Mouse (Mus musculus) heart, postnatal 0 days (tissue): ENCODE measurements around the gene Mtmr14. TPM values are rescaled to one million over a fixed set of nuclear protein-coding genes. Genes with fewer than 3 reads are reported as not detected.

Experiments
- ATAC-seq: fragments of 200-750 bp; cut with Nextera tagmentation; 2 replicates; pipeline ENCODE4 v1.8.0; 2017; ENCODE audit warnings: low read depth, moderate number of reproducible peaks, moderate library complexity; ENCODE audit not compliant: insufficient read depth
- DNase-seq: peaks from one replicate; pipeline ENCODE4 v3.0.0-alpha.2; 2016; ENCODE audit warnings: low spot score
- H3K27ac ChIP-seq: fragments of 300-500 bp; sonication (generic); 2 replicates; pipeline ENCODE4 v1.5.1; 2014; ENCODE audit warnings: low read depth, mild to moderate bottlenecking
- H3K27me3 ChIP-seq: fragments of 300-500 bp; sonication (generic); 2 replicates; pipeline ENCODE4 v1.6.1; 2014; ENCODE audit warnings: low read length, mixed read lengths; ENCODE audit not compliant: control insufficient read depth, insufficient read depth
- H3K36me3 ChIP-seq: fragments of 300-500 bp; sonication (generic); replicated peaks from 2 replicates; pipeline ENCODE4 v1.6.1; 2014; ENCODE audit warnings: low read length, mixed read lengths; ENCODE audit not compliant: control insufficient read depth, insufficient read depth
- H3K4me1 ChIP-seq: fragments of 300-500 bp; sonication (generic); 2 replicates; pipeline ENCODE4 v1.6.1; 2014; ENCODE audit warnings: antibody characterized with exemption; ENCODE audit not compliant: control insufficient read depth, insufficient read depth
- H3K4me2 ChIP-seq: fragments of 300-500 bp; sonication (generic); 2 replicates; pipeline ENCODE4 v1.6.1; 2014; ENCODE audit warnings: low read depth, mild to moderate bottlenecking, low read length, moderate library complexity
- H3K4me3 ChIP-seq: fragments of 300-500 bp; sonication (generic); 2 replicates; pipeline ENCODE4 v1.5.1; 2014; ENCODE audit warnings: low read depth, low read length
- H3K9ac ChIP-seq: fragments of 300-500 bp; sonication (generic); replicated peaks from 2 replicates; pipeline ENCODE4 v1.6.1; 2014; ENCODE audit warnings: low read depth, low read length, mixed read lengths
- H3K9me3 ChIP-seq: fragments of 300-500 bp; sonication (generic); replicated peaks from 2 replicates; pipeline ENCODE4 v1.6.1; 2016; ENCODE audit warnings: low read length; ENCODE audit not compliant: control insufficient read depth
- CTCF ChIP-seq: IDR thresholded peaks from 2 replicates; pipeline ENCODE4 v1.5.1; 2016; ENCODE audit warnings: antibody characterized with exemption, control low read depth, low read depth
- EP300 ChIP-seq: IDR thresholded peaks from 2 replicates; pipeline ENCODE4 v1.6.1; 2016; ENCODE audit warnings: antibody characterized with exemption, low read depth
- WGBS: fragments of 180-500 bp; shearing (Covaris S2); extraction: QIAGEN DNeasy Blood & Tissue Kit; methylation state at CpG from one replicate; pipeline ENCODE4 v1.1.7; 2014; 5-methylcytosine and 5-hydroxymethylcytosine counted together
- polyA plus RNA-seq: library from polyadenylated mRNA; unstranded; fragments of >200 nt; fragmentation: Nextera tagmentation; extraction: Ambion mirVana; gene quantifications from 2 replicates; pipeline ENCODE4 v1.2.1, GENCODE M21; 2015
- total RNA-seq: library from RNA; depleted of rRNA; stranded (reverse); fragments of >200 nt; gene quantifications from 2 replicates; pipeline ENCODE4 v1.2.3, GENCODE M21; 2014; ENCODE audit warnings: low replicate concordance

The Mtmr14 gene
- total and polyA plus RNA-seq, 2 experiments from 2014 or later, result 14.3 to 26.9 TPM

DNA sequence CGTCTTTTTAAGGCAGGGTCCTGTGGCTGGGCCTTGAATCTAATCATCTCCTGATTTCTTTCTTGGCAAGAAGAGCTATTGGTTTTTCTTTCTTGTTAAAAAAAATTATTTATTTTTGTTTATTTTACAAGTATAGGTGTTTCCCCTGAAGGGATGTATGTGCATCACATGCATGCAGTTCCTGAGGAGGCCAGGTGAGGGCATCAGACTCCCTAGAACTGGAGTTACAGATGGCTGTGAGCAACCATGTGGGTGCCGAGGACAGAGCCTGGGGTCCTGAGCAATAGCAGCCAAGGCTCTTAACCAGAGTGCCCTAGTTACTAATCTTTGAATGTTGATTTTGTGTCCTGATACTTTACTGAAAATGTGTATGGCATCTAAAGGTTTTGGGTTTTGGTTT, 21.4 kb upstream of the Mtmr14 start:
- DNase-seq, result no peak
- H3K9ac ChIP-seq, result no peak overlapping the region
- no peaks in the 10 kb centered on the region for H3K9me3 ChIP-seq
- ATAC-seq, result no peak
- 54% methylated on average over 2 of the region's 2 CpGs for WGBS
- no peaks in the 10 kb centered on the region for H3K36me3 ChIP-seq
- H3K4me3 ChIP-seq, result no peak overlapping the region
- no peaks in the 10 kb centered on the region for H3K4me1 ChIP-seq
- TF ChIP-seq EP300 (no peak), CTCF (no peak)
- no peak overlapping the region for H3K4me2 ChIP-seq
- H3K27ac ChIP-seq, result no peak overlapping the region
- no peaks in the 10 kb centered on the region for H3K27me3 ChIP-seq

DNA sequence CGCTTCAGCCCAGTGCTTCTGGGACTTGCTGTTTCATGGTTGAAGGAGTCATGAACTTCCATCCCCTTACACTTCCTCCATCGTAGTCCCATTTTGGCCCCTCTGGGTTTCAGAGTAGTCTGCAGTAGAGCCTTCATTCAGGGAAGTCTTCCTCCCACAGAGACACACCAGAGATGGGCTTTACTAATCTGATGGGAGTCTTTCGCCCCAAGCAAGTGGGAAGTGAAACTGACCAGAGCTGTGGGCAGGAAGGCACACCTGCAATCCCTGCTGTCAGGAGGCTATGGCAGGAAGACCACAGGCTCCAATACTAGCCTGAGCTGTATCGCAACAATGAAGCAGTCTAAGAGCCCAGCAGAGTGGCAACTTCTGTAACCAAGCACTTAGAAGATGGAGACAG, 11.8 kb upstream of the Mtmr14 start:
- no peaks in the 10 kb centered on the region for H3K27me3 ChIP-seq
- WGBS, result 66% methylated on average over 4 of the region's 4 CpGs

GRCm38 (mm10) chr6:113226705-113227104, 10.9 kb upstream of the Mtmr14 start:
- DNase-seq, result no peak
- TF ChIP-seq CTCF (no peak), EP300 (no peak)
- no peaks in the 10 kb centered on the region; the same call in 1 of the 2 replicates for H3K9me3 ChIP-seq
- H3K36me3 ChIP-seq, result no peaks in the 10 kb centered on the region
- H3K4me2 ChIP-seq, result no peak overlapping the region
- H3K9ac ChIP-seq, result no peak overlapping the region
- H3K4me1 ChIP-seq, result no peaks in the 10 kb centered on the region
- no peak overlapping the region for H3K4me3 ChIP-seq
- H3K27ac ChIP-seq, result no peak overlapping the region
- no peaks in the 10 kb centered on the region for H3K27me3 ChIP-seq
- ATAC-seq, result no peak

More for the DNA sequence above, 11.8 kb upstream of the Mtmr14 start:
- no peak overlapping the region for H3K9ac ChIP-seq
- no peaks in the 10 kb centered on the region for H3K4me1 ChIP-seq
- no peak overlapping the region for H3K4me3 ChIP-seq
- no peaks in the 10 kb centered on the region for H3K36me3 ChIP-seq
- H3K9me3 ChIP-seq, result no peaks in the 10 kb centered on the region; the same call in 1 of the 2 replicates
- H3K27ac ChIP-seq, result no peak overlapping the region
- TF ChIP-seq CTCF, result no peak
- no peak for TF ChIP-seq EP300
- no peak overlapping the region for H3K4me2 ChIP-seq
- ATAC-seq (no peak), DNase-seq (no peak)

DNA sequence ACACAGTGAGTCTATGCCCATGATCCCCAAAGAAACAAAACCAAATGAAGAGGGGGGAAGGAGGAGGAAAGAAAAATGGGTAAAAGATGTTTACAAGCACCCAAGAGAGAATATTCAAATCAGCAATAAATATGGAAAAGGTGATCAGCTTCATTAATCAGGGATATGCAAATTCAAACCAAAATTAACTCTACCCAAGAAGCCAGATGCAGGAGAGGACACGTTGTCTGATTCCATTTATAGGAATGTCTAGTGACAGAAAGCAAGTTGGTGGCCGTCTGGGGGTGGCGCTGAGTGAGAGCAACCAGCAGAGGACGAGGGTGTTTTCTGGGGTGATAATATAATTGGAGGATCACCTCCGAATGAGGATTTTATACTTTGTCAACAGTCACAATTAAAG, 2.5 kb upstream of the Mtmr14 start:
- H3K4me1 ChIP-seq, result peaks cover 9% of the 10 kb centered on the region
- no peaks in the 10 kb centered on the region for H3K36me3 ChIP-seq
- H3K27ac ChIP-seq, result no peak overlapping the region
- no peak for ATAC-seq
- WGBS, result 48% methylated on average over 5 of the region's 5 CpGs
- H3K4me3 ChIP-seq, result no peak overlapping the region
- H3K27me3 ChIP-seq, result no peaks in the 10 kb centered on the region
- no peak overlapping the region for H3K4me2 ChIP-seq
- TF ChIP-seq CTCF (no peak), EP300 (no peak)
- DNase-seq, result no peak
- no peak overlapping the region for H3K9ac ChIP-seq
- no peaks in the 10 kb centered on the region; the same call in 1 of the 2 replicates for H3K9me3 ChIP-seq

DNA sequence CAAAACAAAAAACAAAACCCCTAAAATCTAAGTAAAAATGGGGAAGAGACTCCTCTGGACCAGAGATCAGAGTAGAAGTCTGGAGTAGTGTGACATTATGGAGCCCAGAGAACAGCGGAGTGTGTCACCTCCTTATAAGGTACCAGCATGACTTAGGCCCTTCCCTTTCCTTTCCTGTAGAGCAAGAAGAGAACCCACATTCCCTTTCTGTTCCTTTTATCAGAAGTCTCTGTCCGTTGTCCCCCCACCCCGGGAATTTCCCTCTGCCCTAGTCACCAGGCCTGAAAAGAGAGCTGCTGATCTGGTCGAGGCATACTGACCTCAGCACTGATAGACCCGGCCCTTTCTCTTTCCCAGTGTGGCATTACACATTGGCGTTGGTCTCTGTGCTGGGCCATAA, 799 bp downstream of the Mtmr14 start:
- peak overlapping the region; percentile 91 for H3K4me3 ChIP-seq
- DNase-seq (no peak), ATAC-seq (no peak)
- H3K27me3 ChIP-seq, result no peaks in the 10 kb centered on the region
- WGBS, result 12% methylated on average over 6 of the region's 6 CpGs
- peaks cover 6% of the 10 kb centered on the region; the same call in 1 of the 2 replicates for H3K36me3 ChIP-seq
- peak overlapping the region; percentile 89 for H3K4me2 ChIP-seq
- no peaks in the 10 kb centered on the region for H3K9me3 ChIP-seq
- TF ChIP-seq CTCF (no peak), EP300 (no peak)
- peaks cover 9% of the 10 kb centered on the region for H3K4me1 ChIP-seq
- H3K9ac ChIP-seq, result peak overlapping the region; percentile 89
- peak overlapping the region; percentile 80; the same call in 1 of the 2 replicates for H3K27ac ChIP-seq

DNA sequence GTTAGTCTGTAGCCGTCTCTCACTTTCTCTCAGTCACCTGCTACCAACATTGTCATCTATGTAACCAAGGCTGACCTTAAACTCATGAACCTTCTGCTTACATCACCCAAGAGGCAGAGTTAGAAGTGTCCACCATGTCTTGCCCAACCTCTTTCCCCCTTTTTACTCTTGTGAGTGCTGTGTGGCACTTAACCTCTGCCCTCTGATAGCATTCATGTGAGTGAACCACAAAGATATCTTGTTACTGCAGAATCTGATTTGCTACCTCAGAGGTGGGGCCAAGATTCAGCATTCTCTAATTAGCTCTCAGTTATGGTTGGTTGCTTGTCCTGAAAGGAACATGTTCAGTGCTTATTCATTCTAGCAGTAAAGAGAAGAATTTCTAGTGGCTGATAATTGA, 5.1 kb downstream of the Mtmr14 start:
- DNase-seq (no peak), ATAC-seq (no peak)
- Histone ChIP-seq H3K27me3 (no peaks in the 10 kb centered on the region), H3K27ac (no peak overlapping the region), H3K4me1 (peaks cover 9% of the 10 kb centered on the region; the same call in 1 of the 2 replicates), H3K36me3 (peaks cover 14% of the 10 kb centered on the region; the same call in 1 of the 2 replicates), H3K9me3 (no peaks in the 10 kb centered on the region), H3K4me2 (no peak overlapping the region), H3K9ac (no peak overlapping the region), H3K4me3 (no peak overlapping the region)
- WGBS, result 83% methylated on average over 1 of the region's 1 CpGs
- TF ChIP-seq CTCF, result no peak
- TF ChIP-seq EP300, result no peak
